Mouse (Mus musculus) heart, postnatal 25 days (tissue): Measurements from ENCODE around the gene Alox8. TPM values are rescaled to one million over a fixed set of nuclear protein-coding genes. Genes with fewer than 3 reads are reported as not detected.

Experiments used
- DNase-seq: peaks from one replicate; pipeline ENCODE4 v3.0.0; 2022; ENCODE audit warnings: low spot score
- intact Hi-C: fragments of 180-260 bp; cut with DNase I; formaldehyde crosslinking; loops from one replicate; pipeline ENCODE4 v1.15.1; 2025
- total RNA-seq, 2 experiments: library from RNA; stranded (reverse); gene quantifications; 2 replicates each; pipeline ENCODE4 v1.2.3; 2021

Gene Alox8
- total RNA-seq = 1 to 10 TPM; 1.6 to 1.8 TPM

GRCm38 (mm10) chr11:69197743-69198142 lies at the start of gene Alox8:
Alox8 (minus strand) TSS chr11:69197843.
- no peak for DNase-seq
- intact Hi-C loops = loop anchor here (2.0 to 10.0 kb wide), 2 partner anchors 41 to 187 kb away; no protein-coding TSS in a partner anchor

GRCm38 (mm10) chr11:69245643-69246042 lies 48.0 kb upstream of the Alox8 start:
- DNase-seq = no peak
- intact Hi-C loops = loop anchor here (10.0 kb wide), 1 partner anchor 181 kb away; no protein-coding TSS in a partner anchor

- no peak for DNase-seq
- intact Hi-C loops = loop anchor here (5.0 to 10.0 kb wide), 2 partner anchors 118 to 180 kb away; partner anchors contain the start of gene Aloxe3
Measured at GRCm38 (mm10) chr11:69244911-69245310, 47.3 kb upstream of the Alox8 start.

GRCm38 (mm10) chr11:69236926-69237260 lies 39.2 kb upstream of the Alox8 start, which contains the start of gene Gucy2e:
Gucy2e (minus strand) TSS chr11:69237036.
- no peak for DNase-seq
- intact Hi-C loops = no loop called here

- DNase-seq = no peak
- intact Hi-C loops = no loop called here
Measured at GRCm38 (mm10) chr11:69236061-69236925, 38.6 kb upstream of the Alox8 start.

GRCm38 (mm10) chr11:69235285-69236060 lies 37.8 kb upstream of the Alox8 start:
- intact Hi-C loops = no loop called here

GRCm38 (mm10) chr11:69233141-69233540 lies 35.5 kb upstream of the Alox8 start:
- intact Hi-C loops = no loop called here
- no peak for DNase-seq

More at GRCm38 (mm10) chr11:69235285-69236060, 37.8 kb upstream of the Alox8 start:
- no peak for DNase-seq

GRCm38 (mm10) chr11:69230420-69230819 lies 32.8 kb upstream of the Alox8 start:
- DNase-seq = no peak
- intact Hi-C loops = no loop called here

GRCm38 (mm10) chr11:69225715-69226114 lies 28.1 kb upstream of the Alox8 start:
- intact Hi-C loops = no loop called here
- DNase-seq = no peak

GRCm38 (mm10) chr11:69223101-69223500 lies 25.5 kb upstream of the Alox8 start:
- no peak for DNase-seq
- intact Hi-C loops = no loop called here

GRCm38 (mm10) chr11:69221070-69221469 lies 23.4 kb upstream of the Alox8 start:
- peak; percentile 13 for DNase-seq
- intact Hi-C loops = no loop called here

GRCm38 (mm10) chr11:69218661-69219060 lies 21.0 kb upstream of the Alox8 start:
- intact Hi-C loops = no loop called here

GRCm38 (mm10) chr11:69217411-69217810 lies 19.8 kb upstream of the Alox8 start:
- intact Hi-C loops = no loop called here
- DNase-seq = no peak

More at GRCm38 (mm10) chr11:69218661-69219060, 21.0 kb upstream of the Alox8 start:
- no peak for DNase-seq

- no peak for DNase-seq
- intact Hi-C loops = no loop called here
Measured at GRCm38 (mm10) chr11:69211431-69211830, 13.8 kb upstream of the Alox8 start.

- intact Hi-C loops = no loop called here
- no peak for DNase-seq
Measured at GRCm38 (mm10) chr11:69202469-69203230, 5.0 kb upstream of the Alox8 start.

- intact Hi-C loops = no loop called here
- DNase-seq = no peak
Measured at GRCm38 (mm10) chr11:69200231-69200630, 2.6 kb upstream of the Alox8 start.

- intact Hi-C loops = loop anchor here (2.0 to 10.0 kb wide), 2 partner anchors 40 to 186 kb away; no protein-coding TSS in a partner anchor
- DNase-seq = no peak
Measured at GRCm38 (mm10) chr11:69199251-69199650, 1.6 kb upstream of the Alox8 start.

GRCm38 (mm10) chr11:69197194-69197593 lies 449 bp downstream of the Alox8 start:
- DNase-seq = no peak
- intact Hi-C loops = loop anchor here (10.0 kb wide), 1 partner anchor 188 kb away; no protein-coding TSS in a partner anchor

- intact Hi-C loops = loop anchor here (10.0 kb wide), 1 partner anchor 188 kb away; no protein-coding TSS in a partner anchor
- no peak for DNase-seq
Measured at GRCm38 (mm10) chr11:69196766-69197165, 877 bp downstream of the Alox8 start.

- intact Hi-C loops = loop anchor here (1.0 to 10.0 kb wide), 2 partner anchors 50 to 192 kb away; no protein-coding TSS in a partner anchor
- DNase-seq = no peak
Measured at GRCm38 (mm10) chr11:69192840-69193239, 4.8 kb downstream of the Alox8 start.
